Mouse (Mus musculus): Measurements from ENCODE around the gene Otub1. TPM values are rescaled to one million over a fixed set of nuclear protein-coding genes. Genes with fewer than 3 reads are reported as not detected.

Otub1 gene
- polyA plus RNA-seq, 1 experiment from 2014 or later, result 250 TPM

DNA sequence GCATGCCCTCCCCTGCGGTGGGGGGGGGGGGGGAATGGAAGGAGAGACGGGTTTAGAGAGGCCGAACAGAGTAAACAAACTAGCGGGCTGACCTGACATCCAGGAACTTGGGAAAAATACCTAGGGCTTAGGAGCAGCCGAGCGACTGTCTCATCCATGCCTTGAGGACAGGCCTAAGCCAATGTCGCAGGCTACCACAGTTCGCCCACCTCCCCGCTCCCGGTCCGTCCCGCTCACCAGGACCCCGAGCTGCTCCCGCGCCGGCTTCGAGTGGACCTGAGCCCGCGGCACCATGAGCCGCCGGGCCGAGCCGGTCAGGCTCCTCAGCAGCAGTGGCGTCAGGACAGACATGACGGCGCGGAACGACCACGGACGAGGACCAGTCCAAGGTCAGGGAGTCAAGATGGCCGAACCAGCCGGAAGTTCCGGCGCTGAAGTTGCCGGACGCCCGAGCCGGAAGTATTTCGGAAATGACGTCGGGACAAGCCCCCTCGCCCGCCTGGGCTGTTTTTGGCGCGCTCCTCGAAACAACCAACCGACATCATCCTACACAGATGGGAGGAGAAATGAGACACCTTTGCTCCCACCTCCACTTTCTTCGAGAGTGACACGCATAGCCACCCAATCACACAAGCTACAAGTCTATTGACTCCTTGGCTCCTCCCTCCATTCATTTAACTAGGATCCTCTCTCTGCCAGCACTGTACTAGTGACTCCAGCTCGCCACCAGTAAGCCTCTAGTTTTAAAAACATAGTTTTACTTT, 11.2 kb upstream of the Otub1 start, which contains the start of gene Cox8a:
TSS of gene Cox8a (minus strand) at position 455 of the 764 bp plus-strand sequence.
- peaks cover 8% of the 10 kb centered on the region for H3K4me1 ChIP-seq (replicated peaks; ENCODE audit: control insufficient read depth, insufficient read depth, low read length)
- WGBS, result under 1% methylated on average over 49 of the region's 50 CpGs
- peak within 1 kb of the TSS; percentile 72 for H3K4me2 ChIP-seq (replicated peaks; ENCODE audit: low read depth, low read length)
- peak within 1 kb of the TSS; percentile 76 for H3K27ac ChIP-seq (ENCODE audit: low read depth, low read length)
- H3K36me3 ChIP-seq (ENCODE audit: control insufficient read depth, insufficient read depth, low read length), result 0 out of 2 replicates have a peak, but pooled peaks cover 6% of the 10 kb centered on the region
- H3K9ac ChIP-seq (ENCODE audit: low read depth, low read length), result peak within 1 kb of the TSS; percentile 79
- ATAC-seq (ENCODE audit: low FRiP score), result peak; percentile 97
- peak; percentile 96 for DNase-seq (ENCODE audit: low spot score)
- no peaks in the 10 kb centered on the region for H3K27me3 ChIP-seq (ENCODE audit: control insufficient read depth, insufficient read depth, low read length)
- no peaks in the 10 kb centered on the region for H3K9me3 ChIP-seq (ENCODE audit: control insufficient read depth, low read length)
- peak within 1 kb of the TSS; percentile 89 for H3K4me3 ChIP-seq (ENCODE audit: low read depth, low read length)

GRCm38 (mm10) chr19:7214484-7214883, 8.4 kb upstream of the Otub1 start:
- no peak overlapping the region for H3K4me3 ChIP-seq (ENCODE audit: low read depth, low read length)

DNA sequence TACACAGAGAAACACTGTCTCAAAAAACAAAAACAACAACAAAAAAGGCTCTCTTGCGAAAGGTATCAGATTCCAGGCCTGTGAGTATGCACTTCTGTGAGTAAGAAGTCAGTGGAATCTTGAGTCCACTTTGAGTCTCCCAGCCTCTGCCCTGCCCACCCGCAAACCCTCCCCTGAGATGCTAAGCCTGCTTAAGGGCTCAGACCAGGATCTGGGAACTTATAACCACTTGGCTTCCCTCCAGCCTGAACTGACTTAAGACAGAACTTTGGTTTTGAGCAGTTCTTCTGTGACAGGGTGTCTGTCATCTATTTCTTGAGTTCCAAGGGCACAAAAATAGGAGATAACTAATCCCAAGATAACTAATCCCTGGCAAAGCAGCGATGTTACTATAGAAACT, 6.9 kb upstream of the Otub1 start:
- H3K27ac ChIP-seq (ENCODE audit: low read depth, low read length), result no peak overlapping the region
- WGBS, result 94% methylated on average over 3 of the region's 3 CpGs

More at GRCm38 (mm10) chr19:7214484-7214883, 8.4 kb upstream of the Otub1 start:
- ATAC-seq (ENCODE audit: low FRiP score) (no peak), DNase-seq (ENCODE audit: low spot score) (no peak)
- Histone ChIP-seq H3K27ac (ENCODE audit: low read depth, low read length) (no peak overlapping the region), H3K9ac (ENCODE audit: low read depth, low read length) (no peak overlapping the region), H3K4me2 (replicated peaks; ENCODE audit: low read depth, low read length) (no peak overlapping the region; the same call in 1 of the 2 replicates), H3K9me3 (ENCODE audit: control insufficient read depth, low read length) (no peaks in the 10 kb centered on the region), H3K36me3 (ENCODE audit: control insufficient read depth, insufficient read depth, low read length) (0 out of 2 replicates have a peak, but pooled peaks cover 6% of the 10 kb centered on the region), H3K4me1 (replicated peaks; ENCODE audit: control insufficient read depth, insufficient read depth, low read length) (peaks cover 8% of the 10 kb centered on the region), H3K27me3 (ENCODE audit: control insufficient read depth, insufficient read depth, low read length) (no peaks in the 10 kb centered on the region)
- 93% methylated on average over 5 of the region's 5 CpGs for WGBS

GRCm38 (mm10) chr19:7212216-7212615, 6.1 kb upstream of the Otub1 start:
- Histone ChIP-seq H3K27me3 (ENCODE audit: control insufficient read depth, insufficient read depth, low read length) (no peaks in the 10 kb centered on the region), H3K9me3 (ENCODE audit: control insufficient read depth, low read length) (no peaks in the 10 kb centered on the region), H3K36me3 (ENCODE audit: control insufficient read depth, insufficient read depth, low read length) (0 out of 2 replicates have a peak, but pooled peaks cover 6% of the 10 kb centered on the region), H3K4me3 (ENCODE audit: low read depth, low read length) (no peak overlapping the region), H3K9ac (ENCODE audit: low read depth, low read length) (no peak overlapping the region), H3K4me1 (replicated peaks; ENCODE audit: control insufficient read depth, insufficient read depth, low read length) (peaks cover 8% of the 10 kb centered on the region), H3K27ac (ENCODE audit: low read depth, low read length) (no peak overlapping the region), H3K4me2 (replicated peaks; ENCODE audit: low read depth, low read length) (no peak overlapping the region)
- DNase-seq (ENCODE audit: low spot score) (no peak), ATAC-seq (ENCODE audit: low FRiP score) (no peak)
- 100% methylated on average over 1 of the region's 1 CpGs for WGBS

More for the DNA sequence above, 6.9 kb upstream of the Otub1 start:
- ATAC-seq (ENCODE audit: low FRiP score), result no peak
- Histone ChIP-seq H3K27me3 (ENCODE audit: control insufficient read depth, insufficient read depth, low read length) (no peaks in the 10 kb centered on the region), H3K4me2 (replicated peaks; ENCODE audit: low read depth, low read length) (no peak overlapping the region), H3K36me3 (ENCODE audit: control insufficient read depth, insufficient read depth, low read length) (0 out of 2 replicates have a peak, but pooled peaks cover 6% of the 10 kb centered on the region), H3K4me3 (ENCODE audit: low read depth, low read length) (no peak overlapping the region), H3K9me3 (ENCODE audit: control insufficient read depth, low read length) (no peaks in the 10 kb centered on the region), H3K4me1 (replicated peaks; ENCODE audit: control insufficient read depth, insufficient read depth, low read length) (peaks cover 8% of the 10 kb centered on the region), H3K9ac (ENCODE audit: low read depth, low read length) (no peak overlapping the region)
- no peak for DNase-seq (ENCODE audit: low spot score)

DNA sequence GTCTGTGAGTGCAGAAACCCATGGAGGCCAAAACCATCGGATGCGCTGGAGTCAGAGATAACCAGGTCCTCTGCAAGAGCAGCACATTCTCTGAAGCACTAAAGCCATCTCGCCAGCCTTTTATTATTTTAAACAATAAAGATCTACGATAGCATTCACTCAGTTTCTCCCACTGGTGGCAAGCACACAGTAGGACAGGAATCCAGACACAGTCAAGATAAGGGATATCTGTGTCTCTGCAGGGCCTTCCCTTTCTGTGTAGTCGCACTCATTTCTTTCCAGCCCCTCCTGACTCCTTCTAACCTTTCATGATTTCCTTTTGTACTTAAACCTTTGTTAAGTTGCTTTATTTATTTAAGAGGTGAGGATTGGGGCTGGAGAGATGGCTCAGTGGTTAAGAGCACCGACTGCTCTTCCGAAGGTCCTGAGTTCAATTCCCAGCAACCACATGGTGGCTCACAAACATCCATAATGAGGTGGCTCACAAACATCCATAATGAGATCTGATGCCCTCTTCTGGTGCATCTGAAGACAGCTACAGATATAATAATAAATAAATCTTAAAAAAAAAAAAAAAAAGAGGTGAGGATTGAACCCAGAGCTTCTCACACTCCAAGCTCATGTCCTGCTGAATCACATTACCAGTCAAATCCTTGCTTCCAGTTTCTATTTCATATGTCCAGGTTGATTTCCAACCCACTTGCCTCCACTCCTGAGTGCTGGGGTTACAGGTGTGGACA, 4.0 kb upstream of the Otub1 start:
- WGBS, result 86% methylated on average over 7 of the region's 7 CpGs
- no peak overlapping the region for H3K27ac ChIP-seq (ENCODE audit: low read depth, low read length)

DNA sequence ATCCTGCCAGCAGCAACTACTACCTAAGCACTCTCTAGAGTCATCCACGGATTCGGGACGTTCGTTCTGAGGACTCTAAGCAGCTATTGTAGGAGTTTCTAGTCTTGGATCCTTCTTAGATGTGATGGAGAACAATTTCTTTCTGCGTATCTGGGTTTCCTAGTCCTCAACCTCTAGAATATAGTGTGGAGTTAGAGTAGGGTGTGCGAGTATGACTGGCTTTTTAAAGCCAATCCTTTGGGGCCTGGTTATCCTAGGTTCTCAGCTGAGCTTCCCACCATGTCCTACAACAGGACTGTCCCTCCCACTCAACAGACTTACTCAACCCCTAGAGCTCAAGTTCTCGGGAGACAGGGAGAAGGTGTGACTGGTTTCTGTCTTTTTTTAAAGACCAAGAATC, 790 bp downstream of the Otub1 start:
- no peak for ATAC-seq (ENCODE audit: low FRiP score)
- Histone ChIP-seq H3K36me3 (ENCODE audit: control insufficient read depth, insufficient read depth, low read length) (peaks cover 8% of the 10 kb centered on the region; the same call in 1 of the 2 replicates), H3K9ac (ENCODE audit: low read depth, low read length) (peak overlapping the region; percentile 85), H3K4me1 (replicated peaks; ENCODE audit: control insufficient read depth, insufficient read depth, low read length) (peaks cover 4% of the 10 kb centered on the region), H3K4me3 (ENCODE audit: low read depth, low read length) (peak overlapping the region; percentile 73), H3K4me2 (replicated peaks; ENCODE audit: low read depth, low read length) (peak overlapping the region; percentile 72), H3K27me3 (ENCODE audit: control insufficient read depth, insufficient read depth, low read length) (no peaks in the 10 kb centered on the region), H3K27ac (ENCODE audit: low read depth, low read length) (peak overlapping the region; percentile 97), H3K9me3 (ENCODE audit: control insufficient read depth, low read length) (no peaks in the 10 kb centered on the region)
- WGBS, result 37% methylated on average over 7 of the region's 7 CpGs
- DNase-seq (ENCODE audit: low spot score), result no peak

More for the DNA sequence above, 4.0 kb upstream of the Otub1 start:
- 0 out of 2 replicates have a peak, but pooled peaks cover 6% of the 10 kb centered on the region for H3K36me3 ChIP-seq (ENCODE audit: control insufficient read depth, insufficient read depth, low read length)
- H3K4me2 ChIP-seq (replicated peaks; ENCODE audit: low read depth, low read length), result no peak overlapping the region
- no peak overlapping the region for H3K4me3 ChIP-seq (ENCODE audit: low read depth, low read length)
- no peaks in the 10 kb centered on the region for H3K27me3 ChIP-seq (ENCODE audit: control insufficient read depth, insufficient read depth, low read length)
- DNase-seq (ENCODE audit: low spot score) (no peak), ATAC-seq (ENCODE audit: low FRiP score) (no peak)
- H3K9me3 ChIP-seq (ENCODE audit: control insufficient read depth, low read length), result no peaks in the 10 kb centered on the region
- H3K4me1 ChIP-seq (replicated peaks; ENCODE audit: control insufficient read depth, insufficient read depth, low read length), result peaks cover 2% of the 10 kb centered on the region
- H3K9ac ChIP-seq (ENCODE audit: low read depth, low read length), result no peak overlapping the region

- Histone ChIP-seq H3K27ac (ENCODE audit: low read depth, low read length) (peak overlapping the region; percentile 97), H3K27me3 (ENCODE audit: control insufficient read depth, insufficient read depth, low read length) (no peaks in the 10 kb centered on the region), H3K4me3 (ENCODE audit: low read depth, low read length) (peak overlapping the region; percentile 73), H3K36me3 (ENCODE audit: control insufficient read depth, insufficient read depth, low read length) (peaks cover 12% of the 10 kb centered on the region), H3K9me3 (ENCODE audit: control insufficient read depth, low read length) (no peaks in the 10 kb centered on the region), H3K4me2 (replicated peaks; ENCODE audit: low read depth, low read length) (peak overlapping the region; percentile 72), H3K9ac (ENCODE audit: low read depth, low read length) (peak overlapping the region; percentile 85), H3K4me1 (replicated peaks; ENCODE audit: control insufficient read depth, insufficient read depth, low read length) (peaks cover 4% of the 10 kb centered on the region)
- WGBS, result 71% methylated on average over 2 of the region's 2 CpGs
- ATAC-seq (ENCODE audit: low FRiP score) (no peak), DNase-seq (ENCODE audit: low spot score) (no peak)
Measured at GRCm38 (mm10) chr19:7204898-7205297, 1.2 kb downstream of the Otub1 start.

GRCm38 (mm10) chr19:7200427-7200826, 5.7 kb downstream of the Otub1 start:
- Histone ChIP-seq H3K4me1 (replicated peaks; ENCODE audit: control insufficient read depth, insufficient read depth, low read length) (peaks cover 10% of the 10 kb centered on the region), H3K9me3 (ENCODE audit: control insufficient read depth, low read length) (no peaks in the 10 kb centered on the region), H3K36me3 (ENCODE audit: control insufficient read depth, insufficient read depth, low read length) (peaks cover 21% of the 10 kb centered on the region), H3K27me3 (ENCODE audit: control insufficient read depth, insufficient read depth, low read length) (no peaks in the 10 kb centered on the region), H3K27ac (ENCODE audit: low read depth, low read length) (no peak overlapping the region), H3K4me2 (replicated peaks; ENCODE audit: low read depth, low read length) (no peak overlapping the region; the same call in 1 of the 2 replicates), H3K4me3 (ENCODE audit: low read depth, low read length) (no peak overlapping the region), H3K9ac (ENCODE audit: low read depth, low read length) (no peak overlapping the region)
- 90% methylated on average over 1 of the region's 1 CpGs for WGBS
- DNase-seq (ENCODE audit: low spot score) (no peak), ATAC-seq (ENCODE audit: low FRiP score) (no peak)
